Mouse (Mus musculus) brain, embryonic 14.5 days (tissue): Measurements from ENCODE around the gene Mfsd4a.

Experiments used
- CTCF ChIP-seq: fragments of 200-500 bp; IDR thresholded peaks from 2 replicates; pipeline ENCODE4 v1.5.1; 2012; ENCODE audit warnings: inconsistent platforms, mild to moderate bottlenecking, moderate library complexity, borderline replicate concordance; ENCODE audit not compliant: insufficient read depth, insufficient read length; ENCODE audit errors: extremely low read depth
- POLR2A ChIP-seq: fragments of 200-500 bp; IDR thresholded peaks from 2 replicates; pipeline ENCODE4 v1.6.1; 2012; ENCODE audit warnings: mild to moderate bottlenecking, inconsistent platforms, borderline replicate concordance; ENCODE audit not compliant: poor library complexity, insufficient read depth, insufficient read length, severe bottlenecking; ENCODE audit errors: extremely low read depth

- TF ChIP-seq CTCF (no peak), POLR2A (no peak)
These were observed 39.9 kb downstream of the Mfsd4a start for GRCm38 (mm10) chr1:132027978-132028377.
